Mouse (Mus musculus): Measurements from ENCODE around the gene Camkmt. TPM values are rescaled to one million over a fixed set of nuclear protein-coding genes. Genes with fewer than 3 reads are reported as not detected.

Gene Camkmt
- total RNA-seq, 1 experiment, result 7.1 TPM

DNA sequence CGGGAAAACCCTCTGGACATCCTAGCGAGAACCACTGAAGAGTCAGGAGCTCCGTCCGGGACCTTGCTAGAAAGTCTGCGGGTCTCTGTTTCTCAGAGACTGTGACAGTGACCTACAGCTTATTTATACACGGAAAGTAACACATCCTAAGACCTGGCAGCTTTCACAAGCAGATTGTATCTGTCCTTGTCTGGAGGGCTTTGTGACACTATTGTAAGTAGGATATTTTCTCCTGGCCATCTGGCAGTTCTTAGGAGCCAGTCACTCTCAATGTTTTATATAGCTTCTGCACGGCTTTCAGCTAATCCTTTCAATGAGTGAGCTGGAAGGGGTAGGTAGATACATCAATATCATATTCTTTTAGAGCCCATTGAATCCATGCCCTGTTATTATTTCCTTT, 218.2 kb downstream of the Camkmt start:
- H3K27ac ChIP-seq (ENCODE audit: insufficient read depth, low read depth, low read length, poor library complexity, severe bottlenecking), result no peak overlapping the region
- H3K9ac ChIP-seq (ENCODE audit: insufficient read depth, low read depth, low read length, poor library complexity, severe bottlenecking), result no peak overlapping the region
- no peaks in the 10 kb centered on the region for H3K36me3 ChIP-seq (ENCODE audit: control insufficient read depth, insufficient read depth, low read length, poor library complexity, severe bottlenecking)
- H3K9me3 ChIP-seq (ENCODE audit: control insufficient read depth, insufficient read depth, low read depth, low read length), result no peaks in the 10 kb centered on the region
- in situ Hi-C loops (cut with MboI; ENCODE audit: low sequenced_read_pairs in 2 of 2, unreplicated experiment in 2 of 2), result no loop called here
- no peak for DNase-seq (ENCODE audit: low read depth, low spot score)
- TF ChIP-seq ZC3H11A (IDR thresholded peaks at IDR 0.05; ENCODE audit: borderline replicate concordance, low read depth, low read length) (no peak), HCFC1 (IDR thresholded peaks at IDR 0.05; ENCODE audit: borderline replicate concordance, insufficient read depth, low read length) (no peak), ZNF384 (IDR thresholded peaks at IDR 0.05; ENCODE audit: low read depth, low read length) (no peak)
- no peaks in the 10 kb centered on the region for H3K4me1 ChIP-seq (ENCODE audit: control insufficient read depth in 2 of 2, insufficient read depth in 2 of 2, low read length in 2 of 2, poor library complexity in 1 of 2)
- no peak overlapping the region for H3K4me3 ChIP-seq (ENCODE audit: insufficient read depth in 1 of 2, low read depth in 1 of 2, low read length in 2 of 2, poor library complexity in 1 of 2, severe bottlenecking in 1 of 2)

GRCm38 (mm10) chr17:85309046-85309445, 218.7 kb downstream of the Camkmt start:
- H3K9ac ChIP-seq (ENCODE audit: insufficient read depth, low read depth, low read length, poor library complexity, severe bottlenecking), result no peak overlapping the region
- in situ Hi-C loops (cut with MboI; ENCODE audit: low sequenced_read_pairs in 2 of 2, unreplicated experiment in 2 of 2), result no loop called here
- DNase-seq (ENCODE audit: low read depth, low spot score), result no peak

DNA sequence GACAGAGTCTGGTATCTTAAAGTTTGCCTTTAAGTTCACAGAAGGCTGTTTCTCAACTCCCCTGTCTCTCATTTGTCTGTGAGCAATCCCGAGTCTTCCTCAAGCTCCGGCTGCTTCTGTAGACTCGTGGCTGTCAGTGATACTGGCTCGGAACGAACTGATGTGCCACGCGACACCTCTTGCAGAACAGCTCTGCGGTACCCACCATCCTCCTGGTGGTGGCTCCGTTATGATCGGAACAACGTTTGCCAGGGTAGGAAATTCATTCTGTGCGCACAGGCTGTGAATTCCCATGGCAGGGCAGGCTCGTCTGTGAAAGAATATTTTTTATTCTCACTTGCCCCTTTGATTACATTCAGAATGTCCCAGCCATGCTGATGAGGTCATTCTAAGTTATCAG, 221.0 kb downstream of the Camkmt start:
- in situ Hi-C loops (cut with MboI; ENCODE audit: low sequenced_read_pairs in 2 of 2, unreplicated experiment in 2 of 2), result no loop called here
- no peaks in the 10 kb centered on the region for H3K36me3 ChIP-seq (ENCODE audit: control insufficient read depth, insufficient read depth, low read length, poor library complexity, severe bottlenecking)
- no peak for DNase-seq (ENCODE audit: low read depth, low spot score)
- H3K4me3 ChIP-seq (ENCODE audit: insufficient read depth in 1 of 2, low read depth in 1 of 2, low read length in 2 of 2, poor library complexity in 1 of 2, severe bottlenecking in 1 of 2), result no peak overlapping the region
- TF ChIP-seq ZC3H11A (IDR thresholded peaks at IDR 0.05; ENCODE audit: borderline replicate concordance, low read depth, low read length) (no peak), MAFK (IDR thresholded peaks at IDR 0.05; ENCODE audit: insufficient read depth, low read depth, low read length) (no peak), HCFC1 (IDR thresholded peaks at IDR 0.05; ENCODE audit: borderline replicate concordance, insufficient read depth, low read length) (no peak), ZNF384 (IDR thresholded peaks at IDR 0.05; ENCODE audit: low read depth, low read length) (no peak), CHD2 (IDR thresholded peaks at IDR 0.05; ENCODE audit: low read depth, low read length) (no peak)
- H3K9ac ChIP-seq (ENCODE audit: insufficient read depth, low read depth, low read length, poor library complexity, severe bottlenecking), result no peak overlapping the region
- H3K4me1 ChIP-seq (ENCODE audit: control insufficient read depth in 2 of 2, insufficient read depth in 2 of 2, low read length in 2 of 2, poor library complexity in 1 of 2), result no peaks in the 10 kb centered on the region
- no peaks in the 10 kb centered on the region for H3K9me3 ChIP-seq (ENCODE audit: control insufficient read depth, insufficient read depth, low read depth, low read length)
- no peak overlapping the region for H3K27ac ChIP-seq (ENCODE audit: insufficient read depth, low read depth, low read length, poor library complexity, severe bottlenecking)

More at GRCm38 (mm10) chr17:85309046-85309445, 218.7 kb downstream of the Camkmt start:
- H3K27ac ChIP-seq (ENCODE audit: insufficient read depth, low read depth, low read length, poor library complexity, severe bottlenecking), result no peak overlapping the region
- H3K36me3 ChIP-seq (ENCODE audit: control insufficient read depth, insufficient read depth, low read length, poor library complexity, severe bottlenecking), result no peaks in the 10 kb centered on the region
- H3K4me1 ChIP-seq (ENCODE audit: control insufficient read depth in 2 of 2, insufficient read depth in 2 of 2, low read length in 2 of 2, poor library complexity in 1 of 2), result no peaks in the 10 kb centered on the region
- no peak overlapping the region for H3K4me3 ChIP-seq (ENCODE audit: insufficient read depth in 1 of 2, low read depth in 1 of 2, low read length in 2 of 2, poor library complexity in 1 of 2, severe bottlenecking in 1 of 2)
- no peaks in the 10 kb centered on the region for H3K9me3 ChIP-seq (ENCODE audit: control insufficient read depth, insufficient read depth, low read depth, low read length)
- TF ChIP-seq CHD2 (IDR thresholded peaks at IDR 0.05; ENCODE audit: low read depth, low read length) (no peak), ZC3H11A (IDR thresholded peaks at IDR 0.05; ENCODE audit: borderline replicate concordance, low read depth, low read length) (no peak), HCFC1 (IDR thresholded peaks at IDR 0.05; ENCODE audit: borderline replicate concordance, insufficient read depth, low read length) (no peak), ZNF384 (IDR thresholded peaks at IDR 0.05; ENCODE audit: low read depth, low read length) (no peak), MAFK (IDR thresholded peaks at IDR 0.05; ENCODE audit: insufficient read depth, low read depth, low read length) (no peak)

DNA sequence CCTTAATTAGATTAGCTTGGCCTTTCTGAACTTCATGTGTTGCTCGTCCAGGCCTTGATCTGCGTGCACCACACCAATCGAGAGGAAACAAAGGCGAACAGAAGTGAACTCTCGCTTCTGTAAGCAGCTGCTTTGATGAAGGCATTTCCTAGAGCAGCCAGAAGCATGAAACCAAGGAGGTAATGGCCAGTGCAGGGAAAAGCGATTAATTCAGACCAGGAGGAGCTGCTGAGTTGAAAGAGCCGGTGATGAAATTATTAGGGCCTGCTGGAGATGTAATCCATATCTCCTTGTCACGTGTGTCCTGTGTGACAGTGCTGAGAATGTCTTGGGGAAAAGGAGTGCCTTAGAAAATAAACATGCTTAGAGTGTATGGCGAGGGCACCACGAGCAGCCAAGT, 228.0 kb downstream of the Camkmt start:
- Histone ChIP-seq H3K4me1 (ENCODE audit: control insufficient read depth in 2 of 2, insufficient read depth in 2 of 2, low read length in 2 of 2, poor library complexity in 1 of 2) (no peaks in the 10 kb centered on the region), H3K4me3 (ENCODE audit: insufficient read depth in 1 of 2, low read depth in 1 of 2, low read length in 2 of 2, poor library complexity in 1 of 2, severe bottlenecking in 1 of 2) (no peak overlapping the region), H3K9ac (ENCODE audit: insufficient read depth, low read depth, low read length, poor library complexity, severe bottlenecking) (no peak overlapping the region), H3K27ac (ENCODE audit: insufficient read depth, low read depth, low read length, poor library complexity, severe bottlenecking) (no peak overlapping the region), H3K36me3 (ENCODE audit: control insufficient read depth, insufficient read depth, low read length, poor library complexity, severe bottlenecking) (no peaks in the 10 kb centered on the region), H3K9me3 (ENCODE audit: control insufficient read depth, insufficient read depth, low read depth, low read length) (no peaks in the 10 kb centered on the region)
- in situ Hi-C loops (cut with MboI; ENCODE audit: low sequenced_read_pairs in 2 of 2, unreplicated experiment in 2 of 2), result no loop called here
- DNase-seq (ENCODE audit: low read depth, low spot score), result no peak
- TF ChIP-seq ZC3H11A (IDR thresholded peaks at IDR 0.05; ENCODE audit: borderline replicate concordance, low read depth, low read length) (no peak), HCFC1 (IDR thresholded peaks at IDR 0.05; ENCODE audit: borderline replicate concordance, insufficient read depth, low read length) (no peak), CHD2 (IDR thresholded peaks at IDR 0.05; ENCODE audit: low read depth, low read length) (no peak), MAFK (IDR thresholded peaks at IDR 0.05; ENCODE audit: insufficient read depth, low read depth, low read length) (no peak), ZNF384 (IDR thresholded peaks at IDR 0.05; ENCODE audit: low read depth, low read length) (no peak)

DNA sequence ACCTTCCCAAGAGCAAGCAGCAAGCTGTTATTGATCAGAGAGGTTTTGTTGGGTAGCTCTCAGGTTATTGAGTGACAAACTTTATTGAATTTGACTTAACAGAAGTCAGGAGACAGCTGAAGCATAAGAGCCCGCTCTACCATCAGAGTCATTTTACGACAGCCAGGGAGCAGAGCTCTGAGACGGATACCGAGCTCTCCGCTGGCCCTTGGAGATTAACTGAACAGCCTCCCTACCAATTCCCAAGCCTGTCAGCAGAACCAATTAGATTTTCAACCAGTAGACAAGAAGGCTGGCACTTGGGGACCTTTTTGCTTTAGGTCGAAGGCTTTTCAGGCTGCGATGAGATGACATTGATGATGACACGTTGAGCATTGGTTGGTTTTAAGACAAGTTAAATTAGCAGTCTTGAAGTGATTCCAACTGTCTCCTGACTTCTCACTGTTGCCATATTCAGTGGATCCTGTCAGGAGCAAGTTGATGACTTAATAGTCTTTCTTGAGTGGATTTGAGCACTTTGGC, 229.5 kb downstream of the Camkmt start:
- TF ChIP-seq ZC3H11A (IDR thresholded peaks at IDR 0.05; ENCODE audit: borderline replicate concordance, low read depth, low read length) (no peak), HCFC1 (IDR thresholded peaks at IDR 0.05; ENCODE audit: borderline replicate concordance, insufficient read depth, low read length) (no peak), CHD2 (IDR thresholded peaks at IDR 0.05; ENCODE audit: low read depth, low read length) (no peak), ZNF384 (IDR thresholded peaks at IDR 0.05; ENCODE audit: low read depth, low read length) (no peak), MAFK (IDR thresholded peaks at IDR 0.05; ENCODE audit: insufficient read depth, low read depth, low read length) (no peak)
- Histone ChIP-seq H3K36me3 (ENCODE audit: control insufficient read depth, insufficient read depth, low read length, poor library complexity, severe bottlenecking) (no peaks in the 10 kb centered on the region), H3K9me3 (ENCODE audit: control insufficient read depth, insufficient read depth, low read depth, low read length) (no peaks in the 10 kb centered on the region), H3K9ac (ENCODE audit: insufficient read depth, low read depth, low read length, poor library complexity, severe bottlenecking) (no peak overlapping the region), H3K27ac (ENCODE audit: insufficient read depth, low read depth, low read length, poor library complexity, severe bottlenecking) (no peak overlapping the region), H3K4me1 (ENCODE audit: control insufficient read depth in 2 of 2, insufficient read depth in 2 of 2, low read length in 2 of 2, poor library complexity in 1 of 2) (no peaks in the 10 kb centered on the region), H3K4me3 (ENCODE audit: insufficient read depth in 1 of 2, low read depth in 1 of 2, low read length in 2 of 2, poor library complexity in 1 of 2, severe bottlenecking in 1 of 2) (no peak overlapping the region)
- in situ Hi-C loops (cut with MboI; ENCODE audit: low sequenced_read_pairs in 2 of 2, unreplicated experiment in 2 of 2), result no loop called here
- DNase-seq (ENCODE audit: low read depth, low spot score), result no peak

Measured in ES-E14 (cell line).